Mouse (Mus musculus): ENCODE measurements around the gene Tnnt2.

DNA sequence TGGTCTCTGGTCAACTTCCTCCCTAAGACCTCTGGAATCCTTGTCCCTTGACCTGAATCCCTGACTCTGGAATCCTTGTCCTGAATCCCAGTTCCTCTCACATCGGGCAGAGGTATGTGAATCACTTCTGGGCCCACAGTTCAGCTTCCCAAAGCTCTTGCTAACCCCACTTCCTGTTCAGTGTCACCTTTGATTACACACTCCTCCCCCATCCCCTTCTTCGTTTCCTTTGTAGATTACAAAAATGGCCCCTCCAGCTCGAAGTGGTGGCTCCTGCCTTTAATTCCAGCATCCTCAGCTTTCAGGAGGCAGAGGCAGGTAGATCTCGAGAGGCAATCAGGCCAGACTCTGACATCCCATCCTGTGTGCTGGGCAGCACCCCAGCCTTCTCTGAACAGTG lies 18.6 kb upstream of the Tnnt2 start:
- TF ChIP-seq CTCF (IDR thresholded peaks at IDR 0.05; ENCODE audit: borderline replicate concordance, insufficient read depth, low read length) (no peak), POLR2A (IDR thresholded peaks at IDR 0.05; ENCODE audit: low read depth, low read length) (no peak)
